Mouse (Mus musculus): ENCODE data around the gene Selenom.

The Selenom gene

DNA sequence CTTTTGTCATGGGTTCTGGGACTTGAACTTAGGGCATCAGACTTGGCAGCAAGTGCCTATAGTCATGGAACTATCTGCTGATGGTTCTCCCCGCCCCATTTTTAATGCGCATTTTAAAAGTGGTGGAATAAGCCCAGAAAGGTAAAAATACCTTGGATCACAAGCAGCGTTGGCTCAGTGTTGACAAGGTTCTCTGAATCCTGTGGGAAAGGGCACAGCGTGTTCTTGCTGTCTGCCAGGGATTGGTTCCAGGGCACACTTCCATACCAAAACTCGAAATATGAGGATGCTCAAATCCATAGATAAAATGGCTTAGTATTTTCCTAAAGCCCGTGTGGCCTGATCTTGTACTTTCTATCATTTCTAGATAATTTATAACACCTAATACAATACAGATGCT, 1.2 kb upstream of the Selenom start:
- ATAC-seq (ENCODE audit: low TSS enrichment), result no peak

DNA sequence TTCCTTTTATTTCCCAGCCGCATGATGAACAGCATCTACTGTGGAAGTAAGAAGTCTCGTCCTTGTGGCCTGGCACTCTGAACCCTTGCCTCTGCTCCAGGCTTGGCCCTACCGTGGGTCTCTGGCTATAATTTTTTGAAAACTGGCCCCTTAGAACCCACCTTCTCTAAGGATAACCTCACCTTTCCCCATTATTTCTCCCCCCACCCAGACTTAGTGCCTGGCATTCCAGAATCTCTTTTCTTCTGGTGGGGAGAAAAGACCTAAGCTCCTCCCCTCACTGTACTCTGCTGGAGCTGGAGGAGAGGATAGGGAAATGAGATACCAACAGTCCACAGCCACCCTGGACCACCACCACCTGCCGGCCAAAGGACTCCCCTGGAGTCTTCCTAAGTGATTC, 732 bp downstream of the Selenom start:
- ATAC-seq (ENCODE audit: low TSS enrichment), result peak; percentile 29; the same call in 1 of the 2 replicates

DNA sequence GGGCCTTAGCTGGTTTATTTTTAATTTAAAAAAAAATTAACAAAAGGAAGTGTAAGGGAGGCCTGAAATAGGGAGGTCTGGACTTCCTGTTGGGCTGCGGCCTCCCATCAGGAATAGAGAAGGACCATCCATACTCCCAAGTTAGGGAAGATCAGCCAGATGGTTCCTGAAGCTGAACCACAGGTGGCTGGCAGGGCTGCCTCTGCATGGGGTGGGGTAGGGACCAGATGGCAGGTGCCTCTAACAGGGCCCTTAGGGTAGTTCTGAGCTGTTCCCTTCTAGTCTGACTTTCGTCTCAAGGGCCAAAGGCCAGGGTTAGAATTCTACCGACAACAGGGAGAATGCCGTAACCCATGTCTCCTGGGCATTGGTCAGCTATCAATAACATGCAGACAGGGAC, 1.2 kb downstream of the Selenom start:
- no peak for ATAC-seq (ENCODE audit: low TSS enrichment)

DNA sequence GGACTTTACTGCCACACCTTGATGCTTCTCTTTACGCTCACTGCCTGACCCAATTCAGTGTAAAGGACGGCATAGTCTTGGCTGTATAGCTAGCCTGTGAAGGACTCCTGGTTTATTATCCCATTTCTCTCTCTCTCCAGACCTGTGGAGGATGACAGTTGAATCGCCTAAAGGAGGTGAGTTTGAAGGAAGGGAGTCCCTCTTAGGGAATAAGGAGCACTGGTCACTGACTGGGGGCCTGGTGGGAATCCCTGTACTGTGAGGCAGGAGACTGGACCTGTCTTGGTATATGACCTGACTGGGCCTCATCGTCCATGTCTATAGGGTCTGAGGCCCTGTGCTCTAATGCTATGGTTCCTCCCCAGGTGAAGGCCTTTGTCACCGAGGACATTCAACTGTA, 1.6 kb downstream of the Selenom start:
- no peak for ATAC-seq (ENCODE audit: low TSS enrichment)

DNA sequence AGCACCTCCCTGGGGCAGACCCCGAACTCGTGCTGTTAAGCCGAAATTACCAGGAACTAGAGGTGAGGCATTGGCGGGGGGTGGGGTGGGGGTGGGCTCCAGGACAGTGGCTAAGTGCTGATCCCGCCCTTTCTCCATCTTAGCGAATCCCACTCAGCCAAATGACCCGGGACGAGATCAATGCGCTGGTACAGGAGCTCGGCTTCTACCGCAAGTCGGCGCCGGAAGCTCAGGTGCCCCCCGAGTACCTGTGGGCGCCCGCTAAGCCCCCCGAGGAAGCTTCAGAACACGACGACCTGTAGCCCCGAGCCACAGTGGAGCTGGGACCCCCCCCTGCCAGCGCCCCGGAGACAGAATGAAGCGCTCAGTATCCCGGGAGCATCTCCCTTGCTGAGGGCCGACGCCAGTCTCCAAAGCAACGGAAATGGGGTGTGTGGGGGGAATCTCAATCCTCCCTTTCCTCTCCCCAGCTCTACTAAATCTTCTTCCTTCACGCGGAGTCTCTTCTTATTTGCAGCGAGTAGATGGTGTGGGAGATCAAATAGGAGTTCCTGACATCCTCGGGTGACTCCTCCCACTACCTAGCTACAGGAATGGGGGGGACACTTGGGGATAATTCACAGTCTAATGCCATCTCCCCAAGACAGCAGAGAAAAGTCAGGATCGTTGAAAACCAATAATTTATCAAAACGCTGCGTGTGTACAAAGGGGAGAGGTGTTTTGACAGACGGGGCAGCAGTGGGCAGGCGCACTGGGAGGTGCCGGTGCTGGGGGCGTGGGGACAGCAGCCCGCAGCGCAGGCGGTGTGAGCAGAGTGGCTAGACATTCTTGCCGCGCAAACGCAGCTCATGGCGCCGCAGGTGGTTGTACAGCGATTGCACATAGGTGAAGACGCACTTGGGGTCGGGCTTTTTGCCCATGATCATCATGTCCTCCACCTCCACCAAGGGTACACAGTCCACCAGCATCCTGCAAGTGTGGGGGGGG, 2.7 kb downstream of the Selenom start:
- ATAC-seq (ENCODE audit: low TSS enrichment), result no peak

DNA sequence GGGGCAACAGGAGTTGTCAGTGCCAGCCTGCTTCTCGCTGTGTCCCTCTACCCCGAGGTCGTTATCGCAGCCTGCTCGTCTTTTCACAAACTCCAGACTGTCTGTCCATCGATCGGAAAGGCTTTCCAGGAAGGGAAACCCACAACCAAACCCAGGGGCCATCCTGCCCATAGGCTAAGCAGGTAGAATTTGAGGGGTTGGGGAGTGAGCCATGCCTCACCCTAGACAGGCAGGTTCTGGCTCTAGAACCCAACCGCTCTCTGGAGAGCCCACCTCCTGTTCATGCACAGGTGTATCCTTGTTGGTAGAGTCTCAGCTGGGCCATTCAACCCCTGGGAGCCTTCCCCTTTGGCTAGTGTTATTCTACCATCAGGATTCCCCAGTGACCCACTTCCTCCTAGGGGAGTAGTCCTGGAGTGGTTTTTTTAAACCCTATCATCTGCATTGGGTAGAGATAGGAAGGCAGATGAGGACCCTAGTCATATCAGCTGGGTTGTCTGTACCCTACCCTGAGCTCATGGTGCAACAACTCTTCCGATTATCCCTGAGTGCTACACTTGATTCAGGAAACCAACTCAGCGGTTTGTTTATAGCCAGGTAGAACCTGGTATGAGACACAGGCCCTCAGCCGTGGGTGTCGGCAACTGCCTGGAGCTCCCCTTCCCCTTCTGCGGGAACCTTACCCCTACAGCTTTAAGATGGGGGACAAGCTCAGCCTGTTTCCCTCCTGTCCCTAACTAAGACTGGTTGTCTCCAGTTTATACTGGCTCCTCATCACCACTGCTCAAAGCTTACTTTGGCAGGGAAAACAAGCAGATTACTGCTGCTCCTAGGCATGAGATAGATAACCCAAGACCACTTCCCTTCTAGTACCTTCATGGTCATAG, 3.6 kb downstream of the Selenom start:
- no peak for ATAC-seq (ENCODE audit: low TSS enrichment)

DNA sequence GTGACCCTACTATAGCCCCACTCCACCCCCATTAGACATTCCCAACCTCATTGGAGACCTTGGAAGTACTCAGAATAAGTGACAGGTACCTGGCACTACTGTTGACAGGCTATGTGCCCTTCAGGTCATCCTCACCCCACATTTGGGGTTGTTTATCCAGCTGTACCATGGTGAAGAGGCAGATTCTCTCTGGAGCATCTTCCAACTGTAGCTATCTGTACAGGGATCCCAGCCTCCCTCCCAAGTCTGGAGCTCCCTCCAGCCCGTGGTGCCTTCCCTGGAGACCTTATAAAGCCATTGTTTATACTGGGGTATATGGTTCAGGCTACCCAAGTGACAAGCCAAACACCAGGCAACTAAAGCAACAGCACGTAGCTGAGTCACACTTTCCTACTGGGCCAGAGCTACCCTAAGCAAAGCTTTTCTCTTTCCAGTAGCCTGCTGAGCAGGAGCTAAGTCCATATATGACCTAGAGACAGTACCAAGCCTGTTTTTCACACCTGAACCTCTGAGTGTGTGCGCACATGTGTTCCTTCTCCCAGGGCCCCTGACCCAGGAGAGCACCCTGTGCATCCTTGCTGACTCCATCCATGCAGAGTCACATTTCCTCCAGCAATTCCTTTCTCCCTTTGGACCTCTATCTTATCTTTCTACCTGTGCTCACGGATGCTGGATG, 4.7 kb downstream of the Selenom start:
- no peak for ATAC-seq (ENCODE audit: low TSS enrichment)

DNA sequence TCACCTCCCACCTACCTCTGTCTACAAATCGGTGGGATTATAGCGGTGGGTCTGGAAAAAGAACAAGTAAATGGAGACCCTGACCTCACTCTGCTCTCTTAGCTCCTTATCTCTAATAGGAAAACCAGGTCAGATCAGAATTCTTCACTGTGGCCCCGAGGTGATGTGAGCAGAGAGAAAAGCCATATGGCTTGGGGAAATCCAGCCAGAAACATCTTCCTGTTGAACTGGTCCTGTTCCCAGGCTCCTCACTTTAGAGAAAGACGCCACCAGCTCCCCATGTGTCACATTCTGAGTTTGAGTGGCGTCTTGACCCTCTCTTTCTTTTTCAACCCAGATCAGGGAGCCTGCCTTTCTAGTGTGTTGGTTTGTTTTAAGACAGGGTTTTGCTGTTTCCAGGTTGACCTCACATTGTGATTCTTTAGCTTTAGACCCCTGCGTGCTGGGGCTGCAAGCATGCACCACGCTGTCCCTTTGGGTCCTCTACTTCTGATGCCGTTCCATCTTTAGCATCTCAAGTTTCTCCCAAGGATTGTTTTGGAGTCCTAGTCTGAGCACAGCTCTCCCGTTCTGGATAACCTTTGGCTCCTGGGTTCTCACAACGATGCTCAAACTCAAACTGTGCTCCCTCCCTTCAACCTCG, 5.4 kb downstream of the Selenom start:
- no peak for ATAC-seq (ENCODE audit: low TSS enrichment)

DNA sequence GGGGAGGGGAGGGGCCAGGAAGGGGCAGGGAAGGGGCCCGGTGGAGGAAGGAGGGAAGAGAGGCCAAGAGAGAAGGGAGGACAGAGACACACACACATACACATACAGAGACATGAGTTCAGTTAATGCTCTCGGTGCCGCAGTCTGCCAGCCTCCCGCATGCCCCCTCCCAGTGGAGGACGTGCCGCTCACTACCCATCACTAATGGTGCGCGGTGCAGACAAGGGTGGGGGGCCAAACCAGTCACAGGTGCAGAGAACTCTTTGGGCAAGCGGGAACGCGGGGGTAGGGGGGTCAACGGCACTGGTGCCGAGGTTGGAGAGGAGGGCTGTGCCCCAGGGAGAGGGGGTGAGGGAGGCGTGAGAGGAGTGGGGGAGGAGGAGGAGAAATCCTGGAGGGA, 6.4 kb downstream of the Selenom start:
- ATAC-seq (ENCODE audit: low TSS enrichment), result no peak

DNA sequence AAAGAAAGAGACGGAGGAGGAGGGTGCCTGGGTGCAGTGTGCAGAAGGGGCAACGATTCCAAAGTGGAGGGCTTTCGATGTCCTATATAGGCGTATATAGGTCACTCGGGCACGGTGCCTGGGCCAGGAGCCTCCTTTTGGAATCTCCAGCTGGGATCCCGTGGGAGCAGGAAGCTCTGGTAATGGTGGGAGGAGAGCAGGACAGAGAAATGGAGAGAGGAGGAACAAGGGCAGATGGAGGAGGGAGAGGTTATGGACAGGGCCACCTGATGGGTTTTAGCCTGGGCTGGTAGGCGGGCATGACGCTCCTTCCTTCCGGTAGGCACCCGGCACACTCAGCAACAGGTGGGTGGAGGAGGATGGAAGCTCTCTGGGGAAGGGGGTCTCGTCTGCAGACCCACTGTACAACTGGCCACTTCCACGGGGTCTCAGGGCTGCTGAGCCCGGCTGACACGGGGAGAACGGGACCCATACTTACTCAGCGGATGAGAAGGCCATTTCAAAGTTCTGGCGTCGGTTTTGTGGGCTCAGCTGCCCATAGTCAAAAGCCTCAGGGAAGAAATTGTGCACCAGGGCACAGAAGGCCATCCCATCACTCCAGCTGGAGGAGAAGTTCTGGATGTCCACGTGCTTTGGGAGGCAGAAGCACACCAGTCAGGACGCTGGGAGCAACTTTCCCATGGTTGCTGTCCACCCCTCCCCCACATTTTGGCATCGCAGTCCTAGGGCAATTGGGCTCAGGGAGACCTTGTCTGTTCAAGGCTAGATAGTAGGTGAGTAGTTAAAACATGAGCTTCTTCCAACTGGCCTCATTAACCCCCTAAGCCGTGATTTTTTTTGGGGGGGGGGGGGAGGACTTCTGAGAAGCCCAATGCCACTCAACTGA, 7.1 kb downstream of the Selenom start:
- ATAC-seq (ENCODE audit: low TSS enrichment), result no peak

DNA sequence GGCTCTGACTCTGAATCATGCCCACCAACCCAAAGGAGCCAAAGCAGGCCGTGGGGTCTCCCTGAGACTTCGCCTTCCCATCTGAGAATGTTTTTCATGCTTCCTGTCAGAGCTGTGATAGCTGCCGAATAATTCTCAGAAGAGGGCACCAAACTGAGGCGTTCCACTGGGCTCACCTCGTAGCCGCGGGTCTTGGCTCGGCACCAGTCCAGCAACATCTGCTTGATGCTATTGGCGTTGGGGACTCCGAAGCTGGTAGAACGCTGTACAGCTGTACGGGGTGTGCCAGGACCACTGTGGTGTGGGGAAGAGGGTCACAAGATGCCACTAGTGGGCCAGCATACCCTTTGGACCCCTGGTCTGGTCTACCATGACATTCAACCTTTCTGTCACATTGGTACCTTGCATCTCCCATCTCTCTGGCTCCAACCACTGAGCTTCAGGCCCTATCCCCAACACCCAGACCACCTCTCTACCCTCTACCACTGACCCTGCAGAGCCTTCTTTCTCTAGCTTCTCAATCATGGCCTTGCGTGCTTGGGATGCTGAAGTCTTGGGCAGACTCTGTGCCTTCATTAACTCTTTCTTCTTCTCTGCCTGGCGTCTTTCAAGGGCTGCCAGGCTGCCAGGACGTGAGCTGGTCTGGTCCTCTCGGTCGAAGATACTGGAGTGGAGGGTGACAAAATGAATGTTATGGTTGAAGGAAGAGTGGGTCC, 8.0 kb downstream of the Selenom start:
- ATAC-seq (ENCODE audit: low TSS enrichment), result no peak

DNA sequence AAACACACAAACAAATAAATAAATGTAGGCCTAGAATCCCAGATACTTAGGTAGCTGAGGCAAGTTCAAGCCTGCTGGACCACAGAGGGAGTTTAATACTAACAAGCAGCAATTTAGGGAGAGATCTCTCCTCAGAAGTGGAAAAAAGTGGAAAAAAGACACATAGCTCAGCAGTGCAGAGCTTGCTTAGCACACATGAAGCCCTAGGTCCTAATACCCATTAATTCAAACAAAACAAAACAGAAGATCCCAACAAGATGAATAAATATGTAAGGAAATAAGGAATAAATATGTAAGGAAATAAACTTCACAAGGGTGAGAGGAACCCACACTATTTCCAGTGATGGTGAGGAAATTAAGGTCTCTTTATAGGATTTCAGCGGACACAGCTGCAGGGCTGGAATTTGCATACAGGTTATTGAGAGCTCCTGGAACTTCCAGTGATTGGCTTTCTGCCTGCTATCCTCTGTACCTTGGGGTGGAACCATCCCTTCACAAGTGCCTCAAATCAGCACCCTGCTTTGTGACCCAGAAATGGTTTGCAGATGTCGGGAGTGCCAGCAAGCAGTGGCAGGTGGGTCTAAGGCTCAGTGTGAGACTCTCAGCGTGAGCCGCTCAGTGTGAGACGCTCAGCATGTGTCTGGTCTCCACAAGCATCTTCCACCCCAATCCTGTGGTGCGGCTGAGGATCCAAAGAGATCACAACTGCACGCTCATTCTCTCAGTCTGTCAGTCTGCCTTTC, 9.5 kb downstream of the Selenom start:
- ATAC-seq (ENCODE audit: low TSS enrichment), result no peak

DNA sequence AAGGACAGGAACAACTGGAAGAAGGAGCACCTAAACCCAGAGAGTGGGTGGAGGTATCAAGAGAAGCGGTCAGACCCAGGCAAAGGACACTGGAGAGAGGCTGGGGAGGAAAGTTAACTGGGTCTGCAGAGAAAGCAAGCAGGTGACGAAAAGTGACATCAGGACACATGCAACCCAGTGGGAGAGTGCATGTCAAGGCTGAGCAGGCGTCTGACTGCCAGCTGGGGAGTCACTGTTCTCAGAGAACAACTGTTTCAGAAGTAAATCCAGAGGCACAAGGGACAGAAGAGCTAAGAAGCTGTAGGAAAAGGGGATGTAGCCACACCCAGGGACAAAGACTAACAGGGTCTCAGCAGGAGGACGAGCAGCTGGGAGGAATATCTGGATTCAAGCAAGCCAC, 11.1 kb downstream of the Selenom start:
- no peak for ATAC-seq (ENCODE audit: low TSS enrichment)

DNA sequence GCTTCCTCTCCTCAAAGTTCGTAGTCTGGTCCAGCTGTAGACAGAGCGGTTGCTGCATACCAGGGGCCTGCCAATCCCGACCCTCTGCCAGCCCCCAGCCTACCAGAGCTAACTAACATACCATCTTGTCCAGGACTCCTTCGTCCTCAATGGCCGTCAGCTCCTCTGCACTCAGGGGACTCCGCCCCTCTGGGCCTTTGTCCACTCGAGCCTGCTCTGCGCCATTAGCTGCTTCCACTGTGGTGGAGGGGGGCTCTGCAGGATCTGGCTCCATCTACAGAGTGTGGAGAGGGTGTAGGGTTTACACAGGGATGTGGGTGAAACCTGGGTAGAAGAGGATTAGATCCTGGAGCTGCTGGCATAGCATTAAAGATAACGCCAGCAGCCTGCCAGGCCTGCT, 11.7 kb downstream of the Selenom start:
- no peak for ATAC-seq (ENCODE audit: low TSS enrichment)

DNA sequence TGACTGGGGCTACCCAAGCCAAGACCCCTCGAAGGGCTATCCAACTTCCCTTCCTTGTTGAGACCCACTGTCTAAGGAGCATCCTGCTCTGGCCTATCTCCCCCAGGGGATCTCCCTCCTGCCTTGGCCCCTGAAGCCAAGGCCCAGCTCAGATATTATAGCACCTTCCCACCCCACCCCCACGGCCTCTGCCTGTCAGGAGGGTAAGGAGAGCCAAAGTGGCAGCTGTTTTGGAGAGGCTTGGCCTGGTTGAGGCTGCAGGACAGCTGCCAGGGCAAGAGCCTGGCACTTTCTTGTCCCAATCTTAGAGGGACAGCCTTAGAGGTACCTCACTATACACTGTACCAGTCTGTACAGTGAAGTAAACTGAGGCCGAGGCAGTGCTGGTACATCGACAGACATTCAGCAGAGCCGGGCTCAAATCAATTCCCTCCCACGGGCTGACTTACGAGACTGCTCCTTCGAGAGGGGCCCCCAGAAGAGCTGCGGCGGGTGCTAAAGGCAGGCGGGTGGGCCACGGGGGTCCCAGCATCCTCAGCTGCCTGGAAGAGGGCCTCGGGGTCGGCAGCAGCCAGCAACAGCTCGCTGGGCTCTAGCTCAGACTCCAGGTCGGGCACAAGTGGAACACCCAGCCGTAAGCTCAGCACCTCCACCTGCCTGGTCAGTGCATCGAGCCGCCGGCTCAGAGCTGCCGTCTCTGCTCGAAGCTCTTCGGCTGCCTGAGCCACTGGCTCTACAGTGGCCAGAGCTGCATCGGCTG, 12.7 kb downstream of the Selenom start:
- ATAC-seq (ENCODE audit: low TSS enrichment), result no peak

DNA sequence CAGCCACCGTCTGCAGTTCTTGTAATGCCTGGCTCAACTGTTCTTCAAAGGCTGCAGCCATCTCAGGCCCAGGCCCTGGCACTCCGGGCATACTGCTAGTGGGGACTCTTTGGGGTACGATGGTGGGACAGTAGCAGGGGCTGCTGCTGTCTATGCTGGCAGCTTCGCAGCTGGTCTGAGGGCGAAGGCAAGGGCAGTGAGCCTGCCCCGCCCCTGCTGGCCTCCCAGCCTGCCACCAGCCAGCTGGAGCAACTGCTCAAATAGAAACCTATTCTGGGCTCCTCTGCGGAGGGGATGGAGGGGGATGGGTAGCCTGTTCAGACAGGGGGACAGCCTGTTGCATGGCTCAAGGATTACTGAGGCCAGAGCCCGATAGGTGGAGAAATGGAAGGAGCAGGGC, 13.3 kb downstream of the Selenom start:
- ATAC-seq (ENCODE audit: low TSS enrichment), result no peak

DNA sequence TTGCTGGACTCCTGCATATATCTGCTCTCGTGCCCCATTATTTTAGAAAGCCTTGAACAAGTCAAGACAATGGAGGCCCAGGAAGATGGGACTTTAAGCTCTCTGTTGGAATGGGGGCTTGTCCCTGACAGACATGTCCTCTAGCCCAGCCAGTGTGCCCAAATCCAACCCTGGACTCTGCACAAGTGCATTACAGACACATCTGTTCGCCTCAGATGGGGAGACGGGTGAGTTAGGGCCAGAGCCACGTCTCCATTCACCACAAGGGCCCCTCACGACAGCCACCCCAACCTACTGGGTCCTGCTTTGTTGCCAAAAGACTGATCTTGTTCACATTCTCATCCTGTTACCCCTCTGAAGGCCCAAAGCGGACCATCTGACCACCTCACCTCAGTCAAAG, 13.7 kb downstream of the Selenom start:
- ATAC-seq (ENCODE audit: low TSS enrichment), result no peak

DNA sequence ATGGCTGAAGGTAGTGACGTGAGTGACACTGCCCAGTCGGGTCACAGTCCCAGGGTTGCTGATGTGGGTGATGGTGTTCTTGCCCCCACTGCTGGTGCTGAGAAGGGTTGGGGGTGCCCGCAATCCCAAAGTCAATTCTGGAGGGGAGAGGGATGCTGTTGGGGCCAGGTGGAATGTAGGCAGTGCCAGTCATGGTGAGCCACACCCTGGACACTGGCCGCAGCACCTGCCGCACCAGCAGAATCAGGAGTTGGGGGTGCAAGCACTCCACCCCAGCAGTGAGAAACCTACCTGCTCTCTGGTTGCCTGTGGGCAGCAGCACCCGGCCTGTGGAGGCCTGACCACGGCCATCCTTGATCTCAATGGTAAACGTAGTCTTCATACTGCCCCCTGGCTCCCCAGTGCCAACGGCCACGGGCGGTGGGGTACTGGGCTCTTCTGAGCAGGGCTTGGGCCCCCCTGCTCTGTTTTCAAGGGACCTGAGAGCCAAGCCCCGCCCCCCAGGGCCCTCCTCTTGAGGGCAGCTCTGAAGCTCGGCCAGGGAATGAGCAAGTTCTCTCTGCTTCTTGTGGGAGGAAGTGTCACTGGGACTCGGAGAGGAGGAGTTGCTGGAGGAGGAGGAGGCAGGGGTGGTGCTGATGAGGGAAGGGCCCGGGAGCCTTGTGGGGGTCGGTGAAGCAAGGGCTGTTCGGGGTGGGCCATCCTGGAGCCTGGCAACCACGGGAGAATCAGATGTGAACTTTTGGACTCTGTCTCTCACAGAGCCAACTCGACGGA, 15.2 kb downstream of the Selenom start:
- no peak for ATAC-seq (ENCODE audit: low TSS enrichment)
